Mouse (Mus musculus) midbrain, embryonic 16.5 days (tissue): ENCODE measurements around the gene Trap1. TPM values are rescaled to one million over a fixed set of nuclear protein-coding genes. Genes with fewer than 3 reads are reported as not detected.
A peak's percentile ranks its signal among the peaks of the same experiment; 100 is the strongest.
"Not testable (repeated sequence)": the region's sequence is repeated elsewhere in the genome, so short reads cannot be mapped to it uniquely, and the experiment has no call there.

ENCODE experiments used
- ATAC-seq: fragments of 200-750 bp; cut with Nextera tagmentation; 2 replicates; pipeline ENCODE4 v1.8.0; 2017; ENCODE audit warnings: moderate TSS enrichment
- H3K27ac ChIP-seq: fragments of 300-500 bp; sonication (generic); 2 replicates; pipeline ENCODE4 v1.5.1; 2014; ENCODE audit warnings: mild to moderate bottlenecking, low read length, mixed read lengths
- H3K27me3 ChIP-seq: fragments of 300-500 bp; sonication (generic); 2 replicates; pipeline ENCODE4 v1.6.1; 2014; ENCODE audit warnings: low read depth, low read length, mixed read lengths; ENCODE audit not compliant: control insufficient read depth, insufficient read depth
- H3K36me3 ChIP-seq: fragments of 300-500 bp; sonication (generic); 2 replicates; pipeline ENCODE4 v1.6.1; 2014; ENCODE audit warnings: mild to moderate bottlenecking, low read length, moderate library complexity, mixed read lengths; ENCODE audit not compliant: control insufficient read depth, insufficient read depth
- H3K4me1 ChIP-seq: fragments of 300-500 bp; sonication (generic); 2 replicates; pipeline ENCODE4 v1.6.1; 2014; ENCODE audit warnings: mild to moderate bottlenecking, low read length, mixed read lengths; ENCODE audit not compliant: control insufficient read depth, insufficient read depth
- H3K4me2 ChIP-seq: fragments of 300-500 bp; sonication (generic); 2 replicates; pipeline ENCODE4 v1.6.1; 2014; ENCODE audit warnings: mild to moderate bottlenecking, low read length, mixed read lengths
- H3K4me3 ChIP-seq: fragments of 300-500 bp; sonication (generic); 2 replicates; pipeline ENCODE4 v1.5.1; 2014; ENCODE audit warnings: low read depth, mild to moderate bottlenecking, low read length, moderate library complexity, mixed read lengths
- H3K9ac ChIP-seq: fragments of 300-500 bp; sonication (generic); 2 replicates; pipeline ENCODE4 v1.6.1; 2014; ENCODE audit warnings: low read depth, low read length, mixed read lengths
- H3K9me3 ChIP-seq: fragments of 300-500 bp; sonication (generic); replicated peaks from 2 replicates; pipeline ENCODE4 v1.6.1; 2014; ENCODE audit warnings: mild to moderate bottlenecking, low read length, mixed read lengths; ENCODE audit not compliant: control insufficient read depth, poor library complexity, severe bottlenecking
- WGBS: fragments of 180-500 bp; shearing (Covaris S2); extraction: QIAGEN DNeasy Blood & Tissue Kit; methylation state at CpG from one replicate; pipeline ENCODE4 v1.1.7; 2014; 5-methylcytosine and 5-hydroxymethylcytosine counted together
- polyA plus RNA-seq: library from polyadenylated mRNA; unstranded; fragments of >200 nt; fragmentation: Nextera tagmentation; extraction: Ambion mirVana; gene quantifications from 2 replicates; pipeline ENCODE4 v1.2.1, GENCODE M21; 2015

Trap1 gene
- polyA plus RNA-seq, 1 experiment from 2014 or later, result 53.2 TPM

DNA sequence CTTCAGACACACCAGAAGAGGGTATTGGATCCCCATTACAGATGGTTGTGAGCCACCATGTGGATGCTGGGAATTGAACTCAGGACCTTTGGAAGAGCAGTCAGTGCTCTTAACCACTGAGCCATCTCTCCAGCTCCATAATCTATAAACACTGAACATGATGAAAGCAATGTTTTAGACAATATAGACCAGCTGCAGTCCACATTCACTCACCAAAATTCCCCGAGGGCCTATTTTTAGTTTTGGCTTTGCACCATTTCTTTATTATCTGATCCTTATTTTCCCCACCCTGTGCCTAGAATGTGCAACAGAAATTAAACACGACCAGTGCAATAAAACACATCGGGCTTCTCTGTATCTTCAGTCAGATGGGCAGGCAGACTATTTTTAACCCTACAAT is 2.8 kb upstream of the Trap1 start:
- H3K4me2 ChIP-seq, H3K9ac ChIP-seq, H3K27ac ChIP-seq, H3K27me3 ChIP-seq, ATAC-seq, H3K9me3 ChIP-seq, H3K4me3 ChIP-seq: not testable (repeated sequence)
- peaks cover 17% of the 10 kb centered on the region for H3K4me1 ChIP-seq
- H3K36me3 ChIP-seq, result peaks cover 17% of the 10 kb centered on the region
- WGBS, result 74% methylated on average over 3 of the region's 3 CpGs

DNA sequence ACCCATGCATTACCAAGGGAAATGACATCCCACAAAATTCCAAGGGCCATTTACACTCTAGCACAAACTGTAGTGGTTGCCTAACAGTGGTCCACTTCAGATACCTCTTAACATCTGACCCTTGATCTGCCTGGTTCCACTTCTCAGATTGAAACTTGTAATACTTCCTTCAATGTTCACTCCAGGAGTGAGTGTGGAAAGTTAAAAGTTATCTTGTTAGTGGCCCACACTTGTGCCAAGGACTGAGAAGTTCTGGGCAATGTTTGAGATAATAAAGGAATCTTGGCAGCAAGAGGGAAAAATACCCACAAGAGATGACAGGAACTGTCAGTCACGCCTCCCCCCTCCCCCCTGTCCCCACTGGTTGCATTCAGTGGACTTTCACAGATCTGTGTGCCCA is 2.0 kb upstream of the Trap1 start:
- Histone ChIP-seq H3K4me2 (no peak overlapping the region), H3K4me1 (peaks cover 18% of the 10 kb centered on the region), H3K36me3 (peaks cover 10% of the 10 kb centered on the region; the same call in 1 of the 2 replicates), H3K9me3 (no peaks in the 10 kb centered on the region), H3K27ac (no peak overlapping the region), H3K27me3 (no peaks in the 10 kb centered on the region), H3K9ac (no peak overlapping the region), H3K4me3 (no peak overlapping the region)
- WGBS, result 89% methylated on average over 1 of the region's 1 CpGs
- ATAC-seq, result no peak

DNA sequence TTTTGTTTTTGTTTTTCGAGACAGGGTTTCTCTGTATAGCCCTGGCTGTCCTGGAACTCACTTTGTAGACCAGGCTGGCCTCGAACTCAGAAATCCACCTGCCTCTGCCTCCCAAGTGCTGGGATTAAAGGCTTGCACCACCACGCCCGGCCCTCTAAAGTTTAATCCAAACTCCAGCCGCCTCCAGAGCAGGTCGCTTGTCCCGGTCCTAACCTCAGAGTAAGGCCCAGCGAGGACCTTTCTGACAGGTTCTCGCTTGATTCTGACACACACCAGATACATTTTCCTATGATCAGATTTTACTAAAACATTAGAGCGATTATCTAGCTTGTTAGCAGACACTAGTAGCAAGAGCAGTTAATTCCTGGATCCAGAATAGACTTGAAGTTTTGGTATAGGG is 675 bp upstream of the Trap1 start:
- WGBS, result 68% methylated on average over 10 of the region's 10 CpGs
- not testable (repeated sequence) for H3K27me3 ChIP-seq, H3K36me3 ChIP-seq, ATAC-seq, H3K9ac ChIP-seq, H3K27ac ChIP-seq, H3K9me3 ChIP-seq
- Histone ChIP-seq H3K4me3 (peak overlapping the region; percentile 89), H3K4me1 (peaks cover 18% of the 10 kb centered on the region), H3K4me2 (peak overlapping the region; percentile 73)

DNA sequence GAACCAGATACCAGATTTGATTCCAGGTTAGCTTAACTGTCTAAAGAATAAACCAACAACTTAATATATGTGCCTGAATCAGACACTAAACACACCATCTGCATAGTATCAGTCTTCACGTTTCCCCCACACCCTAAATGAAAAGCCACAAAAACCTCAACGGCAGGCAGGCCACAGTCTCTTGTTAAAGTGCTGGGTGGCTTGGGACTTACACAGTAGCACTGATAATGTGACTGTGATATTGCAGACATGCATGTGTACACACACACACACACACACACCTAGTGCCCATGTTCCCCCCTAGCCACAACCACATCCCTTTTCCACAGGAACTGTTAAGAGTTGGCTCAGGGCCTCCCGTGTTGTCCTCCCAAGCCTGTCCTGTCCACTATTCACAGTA is 2.8 kb downstream of the Trap1 start:
- ATAC-seq, result no peak
- 85% methylated on average over 3 of the region's 3 CpGs for WGBS
- Histone ChIP-seq H3K4me3 (no peak overlapping the region), H3K27ac (no peak overlapping the region), H3K27me3 (no peaks in the 10 kb centered on the region), H3K9me3 (no peaks in the 10 kb centered on the region), H3K9ac (no peak overlapping the region), H3K4me1 (peaks cover 18% of the 10 kb centered on the region), H3K4me2 (no peak overlapping the region), H3K36me3 (no peaks in the 10 kb centered on the region)

DNA sequence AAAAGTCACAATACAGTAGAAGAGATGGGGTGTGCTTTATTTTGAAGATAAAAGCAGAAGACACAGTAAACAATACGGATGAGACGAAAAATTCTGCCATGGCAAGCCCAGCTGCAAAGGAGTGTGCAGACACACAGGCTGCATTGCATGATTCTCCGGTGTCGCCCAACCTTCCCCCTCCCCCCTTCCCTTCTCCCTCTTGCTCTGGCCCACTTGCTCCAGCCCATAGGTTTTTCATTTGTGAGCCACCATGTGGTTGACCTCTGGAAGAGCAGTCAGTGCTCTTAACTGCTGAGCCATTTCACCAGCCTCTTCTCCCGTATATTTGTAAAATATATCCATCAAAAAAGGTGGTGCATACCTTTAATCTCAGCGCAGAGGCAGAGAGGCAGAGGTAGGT is 3.3 kb downstream of the Trap1 start:
- Histone ChIP-seq H3K4me1 (peaks cover 18% of the 10 kb centered on the region), H3K9me3 (no peaks in the 10 kb centered on the region), H3K9ac (no peak overlapping the region), H3K4me3 (no peak overlapping the region), H3K36me3 (no peaks in the 10 kb centered on the region), H3K4me2 (no peak overlapping the region), H3K27me3 (no peaks in the 10 kb centered on the region), H3K27ac (no peak overlapping the region)
- ATAC-seq, result no peak
- 73% methylated on average over 6 of the region's 6 CpGs for WGBS

DNA sequence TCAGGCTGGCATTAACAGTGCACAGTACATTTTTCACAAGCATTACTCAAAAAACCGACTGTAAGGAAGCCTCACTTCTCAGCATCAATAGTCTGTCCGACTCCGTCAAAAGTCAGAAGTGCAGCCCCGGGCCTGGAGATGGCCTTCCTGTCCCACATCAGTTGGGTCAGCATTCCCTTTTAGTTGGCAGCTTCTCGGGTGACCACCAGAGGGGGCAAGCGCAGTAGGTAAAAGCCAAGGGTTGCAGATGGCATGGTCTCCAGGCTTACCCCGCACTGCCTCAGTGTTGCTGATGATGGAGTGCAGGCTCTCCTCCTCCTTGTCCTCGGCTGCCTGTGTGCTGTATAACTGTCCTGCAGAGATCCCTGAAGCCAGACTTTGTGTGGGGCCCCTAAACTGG is 9.0 kb downstream of the Trap1 start:
- Histone ChIP-seq H3K27me3 (no peaks in the 10 kb centered on the region), H3K4me3 (no peak overlapping the region), H3K4me1 (no peaks in the 10 kb centered on the region), H3K9ac (no peak overlapping the region), H3K4me2 (no peak overlapping the region), H3K9me3 (no peaks in the 10 kb centered on the region), H3K36me3 (peaks cover 11% of the 10 kb centered on the region), H3K27ac (no peak overlapping the region)
- WGBS, result 60% methylated on average over 8 of the region's 8 CpGs
- no peak for ATAC-seq

DNA sequence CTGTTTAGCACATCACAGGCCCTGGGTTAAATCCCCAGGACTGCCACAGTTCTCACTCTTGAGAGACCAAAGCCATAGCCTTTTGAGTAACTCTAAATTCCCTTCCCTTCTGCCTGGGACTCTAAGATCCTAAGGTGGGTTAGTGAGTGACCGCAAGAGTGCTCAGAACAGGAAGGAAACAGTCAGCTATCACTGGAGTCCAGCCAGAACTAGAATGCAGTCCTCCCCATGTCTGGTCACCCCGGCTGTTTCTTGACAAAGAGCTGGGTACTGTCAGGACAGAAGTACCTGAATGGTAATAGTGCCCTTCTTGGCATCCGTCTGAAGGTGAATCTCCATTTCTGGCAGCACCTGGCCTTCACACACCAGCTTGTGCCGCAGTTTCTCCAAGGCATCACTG is 12.7 kb downstream of the Trap1 start:
- Histone ChIP-seq H3K9ac (no peak overlapping the region), H3K36me3 (peaks cover 29% of the 10 kb centered on the region), H3K27me3 (no peaks in the 10 kb centered on the region), H3K27ac (no peak overlapping the region), H3K4me2 (no peak overlapping the region), H3K4me3 (no peak overlapping the region), H3K4me1 (no peaks in the 10 kb centered on the region), H3K9me3 (no peaks in the 10 kb centered on the region)
- ATAC-seq, result no peak
- 97% methylated on average over 4 of the region's 4 CpGs for WGBS

DNA sequence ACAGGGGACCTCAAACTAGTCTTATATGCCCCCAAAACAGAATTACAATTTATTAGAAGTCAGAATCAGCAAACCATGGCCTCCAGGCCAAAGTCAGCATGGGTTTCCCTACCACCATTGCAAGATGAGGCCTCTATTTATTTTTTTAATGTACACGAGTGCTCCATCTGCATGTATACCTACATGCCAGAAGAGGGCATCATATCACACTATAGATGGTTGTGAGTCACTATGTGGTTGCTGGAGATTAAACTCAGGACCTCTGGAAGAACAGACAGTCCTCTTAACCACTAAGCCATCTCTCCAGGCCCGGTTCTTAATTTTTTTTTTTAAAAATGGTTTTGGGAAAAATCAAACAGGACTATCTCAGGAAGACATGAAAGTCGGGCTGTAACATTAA is 23.8 kb downstream of the Trap1 start:
- H3K27ac ChIP-seq, result no peak overlapping the region
- H3K4me1 ChIP-seq, result no peaks in the 10 kb centered on the region
- no peak overlapping the region for H3K4me2 ChIP-seq
- H3K36me3 ChIP-seq, result peaks cover 50% of the 10 kb centered on the region
- no peaks in the 10 kb centered on the region for H3K27me3 ChIP-seq
- no peak for ATAC-seq
- H3K4me3 ChIP-seq, result no peak overlapping the region
- H3K9me3 ChIP-seq, result no peaks in the 10 kb centered on the region
- H3K9ac ChIP-seq, result no peak overlapping the region
- WGBS, result 89% methylated on average over 3 of the region's 3 CpGs

DNA sequence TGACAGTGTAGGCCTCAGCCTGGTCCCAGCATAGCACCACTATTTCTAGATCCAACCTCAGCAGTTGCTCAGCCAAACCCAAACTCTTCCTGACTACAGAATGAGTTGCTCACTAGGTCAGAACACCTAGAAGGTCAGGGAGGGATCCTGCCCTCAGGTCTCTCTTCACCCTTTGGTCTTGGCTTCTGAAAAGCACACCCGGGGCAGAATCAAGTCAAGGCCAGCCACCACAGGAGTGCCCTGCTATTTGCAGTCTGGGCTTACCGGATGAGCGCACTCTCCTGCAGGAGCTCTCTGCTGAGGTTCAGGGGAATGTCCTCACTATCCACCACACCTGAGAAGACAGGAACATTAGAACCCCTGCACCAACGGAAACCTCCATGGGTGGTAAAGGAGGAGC is 25.0 kb downstream of the Trap1 start:
- H3K36me3 ChIP-seq, result peaks cover 46% of the 10 kb centered on the region

DNA sequence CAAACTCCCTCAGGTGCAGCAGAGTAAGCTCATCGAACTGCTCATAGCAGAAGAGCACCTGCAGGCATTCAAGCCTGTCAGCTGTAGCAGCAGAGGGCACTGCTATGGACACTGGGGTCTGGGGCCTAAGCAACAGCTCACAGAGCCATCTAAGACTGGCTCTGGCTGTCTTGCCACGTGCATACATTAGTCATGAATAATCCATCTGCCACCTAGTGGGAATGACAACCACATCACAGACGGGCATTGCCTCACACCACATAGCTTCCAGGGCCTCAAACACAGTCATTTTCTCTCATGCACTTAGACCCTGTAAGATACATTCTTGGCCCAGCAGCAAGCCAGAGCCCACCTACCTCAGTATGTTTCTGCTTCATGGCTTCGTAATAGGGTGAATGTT is 32.1 kb downstream of the Trap1 start:
- ATAC-seq, result no peak
- no peaks in the 10 kb centered on the region for H3K27me3 ChIP-seq
- no peaks in the 10 kb centered on the region for H3K4me1 ChIP-seq
- no peak overlapping the region for H3K4me3 ChIP-seq
- H3K27ac ChIP-seq, result no peak overlapping the region
- H3K4me2 ChIP-seq, result no peak overlapping the region
- WGBS, result 80% methylated on average over 4 of the region's 4 CpGs
- H3K36me3 ChIP-seq, result peaks cover 35% of the 10 kb centered on the region
- no peaks in the 10 kb centered on the region for H3K9me3 ChIP-seq
- H3K9ac ChIP-seq, result no peak overlapping the region

More for the DNA sequence above, 25.0 kb downstream of the Trap1 start:
- Histone ChIP-seq H3K27ac (no peak overlapping the region), H3K4me3 (no peak overlapping the region), H3K4me2 (no peak overlapping the region), H3K4me1 (no peaks in the 10 kb centered on the region), H3K9me3 (no peaks in the 10 kb centered on the region), H3K9ac (no peak overlapping the region), H3K27me3 (no peaks in the 10 kb centered on the region)
- no peak for ATAC-seq
- 95% methylated on average over 4 of the region's 4 CpGs for WGBS
